In genomic region chr4:25280938-25281670, GRCm38 (mm10) we compare ENCODE assay signal across 8 mouse cellular contexts. TPM values are rescaled to one million over a fixed set of nuclear protein-coding genes. Genes with fewer than 3 reads are reported as not detected.
DNase-seq lines count a peak whose midpoint lies in the region; ATAC-seq and TF ChIP-seq lines count a peak whose summit lies in the region.

No protein-coding gene starts in this region.

- 0 out of 2 replicates have a peak, but pooled peaks cover 3% of the 10 kb centered on the region for H3K36me3 ChIP-seq in hindbrain, embryonic 11.5 days (ENCODE audit: control insufficient read depth, insufficient read depth, low read length)

- H3K9ac ChIP-seq in hindbrain, embryonic 11.5 days (ENCODE audit: low read depth, low read length), result peak overlapping the region; percentile 88

- H3K27me3 ChIP-seq in hindbrain, embryonic 11.5 days (ENCODE audit: control insufficient read depth, insufficient read depth, low read length), result no peaks in the 10 kb centered on the region

- peak overlapping the region; percentile 98 for H3K27ac ChIP-seq in left cerebral cortex, adult 2 months
- H3K27ac ChIP-seq in brown adipose tissue, adult 24 weeks (replicated peaks; ENCODE audit: low read depth, low read length), result peak overlapping the region; percentile 87
- peak overlapping the region; percentile 93 for H3K27ac ChIP-seq in hindbrain, embryonic 11.5 days (ENCODE audit: low read depth, low read length)

- intact Hi-C loops in left cerebral cortex, adult 2 months (cut with DNase I), result loop anchor here (2.0 to 10.0 kb wide), 3 partner anchors 520 to 1214 kb away; partner anchors contain the start of genes Fut9 and Manea
- intact Hi-C loops in left cerebral cortex, postnatal 4 days (cut with DNase I), result loop anchor here (5.0 kb wide), 1 partner anchor 521 kb away; the partner anchor contains the start of gene Fut9

- H3K4me2 ChIP-seq in hindbrain, embryonic 11.5 days (replicated peaks; ENCODE audit: low read depth, low read length), result peak overlapping the region; percentile 42

- H3K9me3 ChIP-seq in hindbrain, embryonic 11.5 days (ENCODE audit: control insufficient read depth, low read length), result no peaks in the 10 kb centered on the region

- H3K4me3 ChIP-seq in left cerebral cortex, adult 2 months, result peak overlapping the region; percentile 100
- H3K4me3 ChIP-seq in brown adipose tissue, adult 24 weeks (ENCODE audit: insufficient read depth, low read depth, low read length), result peak overlapping the region; percentile 92
- peak overlapping the region; percentile 69 for H3K4me3 ChIP-seq in hindbrain, embryonic 11.5 days (ENCODE audit: low read depth, low read length)

- H3K4me1 ChIP-seq in brown adipose tissue, adult 24 weeks (ENCODE audit: control insufficient read depth, insufficient read depth, insufficient read length, low read length), result peaks cover 2% of the 10 kb centered on the region; the same call in 1 of the 2 replicates
- no peaks in the 10 kb centered on the region for H3K4me1 ChIP-seq in hindbrain, embryonic 11.5 days (replicated peaks; ENCODE audit: control insufficient read depth, insufficient read depth, low read length)

- DNase-seq in left cerebral cortex, adult 2 months (ENCODE audit: extremely low spot score in 1 of 2, low spot score in 2 of 2), result no peak
- DNase-seq in left cerebral cortex, postnatal 4 days, result no peak
- no peak for DNase-seq in hindbrain, embryonic 11.5 days (ENCODE audit: low spot score)
- DNase-seq in cerebellum, postnatal 25 days, result no peak
- no peak for DNase-seq in adrenal gland, postnatal 4 days (ENCODE audit: low spot score in 2 of 2)
- DNase-seq in gastrocnemius, postnatal 10 days, result no peak

- peak; percentile 37 for TF ChIP-seq CTCF in left cerebral cortex, adult 2 months (IDR thresholded peaks at IDR 0.05)

- whole genome bisulfite sequencing in hindbrain, embryonic 11.5 days, result 2% methylated on average over 32 of the region's 32 CpGs

- ATAC-seq in hindbrain, embryonic 11.5 days (ENCODE audit: low FRiP score), result peak; percentile 92
- peak; percentile 91 for ATAC-seq in megakaryocyte-erythroid progenitor cell, adult 5-6 weeks (replicated peaks; ENCODE audit: low FRiP score, low TSS enrichment, poor library complexity, severe bottlenecking)

RNA-seq across cellular contexts. Expression of gene Ufl1, which starts 0.5 kb away (rescaled TPM):
- total RNA-seq in left cerebral cortex, adult 2 months (2021), result 10 to 100 TPM; 27.9 to 28.6 TPM
- 10 to 100 TPM; 25.7 to 30.0 TPM for total RNA-seq in left cerebral cortex, postnatal 4 days (2021)
- 11.6 and 14.0 TPM in 2 replicates for polyA plus RNA-seq in brown adipose tissue, adult 24 weeks (2012; ENCODE audit: insufficient read depth, insufficient read length, missing spikeins)
- 35.2 and 45.6 TPM in 2 replicates for polyA plus RNA-seq in hindbrain, embryonic 11.5 days (2014; fragmentation: Nextera tagmentation; extraction: Ambion mirVana)
- total RNA-seq in megakaryocyte-erythroid progenitor cell, adult 5-6 weeks (2014; fragmentation: Nextera tagmentation), result 8.1 and 13.2 TPM in 2 replicates
- 17.4 and 29.0 TPM in 2 replicates for total RNA-seq in megakaryocyte-erythroid progenitor cell, adult 5-6 weeks (2017)
- total RNA-seq in adrenal gland, postnatal 4 days (2021), result 10 to 100 TPM; 44.6 to 49.0 TPM
- total RNA-seq in gastrocnemius, postnatal 10 days (2021), result 10 to 100 TPM; 35.0 to 41.2 TPM

RNA-seq across cellular contexts. Expression of gene Fhl5, which starts 38.4 kb away (rescaled TPM):
- total RNA-seq in left cerebral cortex, adult 2 months (2021), result under 1 TPM; 0.52 to 0.96 TPM
- under 1 TPM; 0.64 to 0.70 TPM for total RNA-seq in left cerebral cortex, postnatal 4 days (2021)
- polyA plus RNA-seq in brown adipose tissue, adult 24 weeks (2012; ENCODE audit: insufficient read depth, insufficient read length, missing spikeins), result 0.95 TPM in 1 of 2 replicates, not detected in the other
- polyA plus RNA-seq in hindbrain, embryonic 11.5 days (2014; fragmentation: Nextera tagmentation; extraction: Ambion mirVana), result 0.14 TPM in 1 of 2 replicates, not detected in the other
- not detected in 2 replicates for total RNA-seq in megakaryocyte-erythroid progenitor cell, adult 5-6 weeks (2014; fragmentation: Nextera tagmentation)
- not detected in 2 replicates for total RNA-seq in megakaryocyte-erythroid progenitor cell, adult 5-6 weeks (2017)
- 1 to 10 TPM in 1 of 2 experiments, under 1 TPM in 1; 0.64 to 1.4 TPM for total RNA-seq in adrenal gland, postnatal 4 days (2021)
- total RNA-seq in gastrocnemius, postnatal 10 days (2021), result 1 to 10 TPM; 3.7 to 4.2 TPM
